Mouse (Mus musculus) midbrain, embryonic 15.5 days (tissue): Measurements from ENCODE around the gene Rbks. TPM values are rescaled to one million over a fixed set of nuclear protein-coding genes. Genes with fewer than 3 reads are reported as not detected.
A peak's percentile ranks its signal among the peaks of the same experiment; 100 is the strongest.
"Not testable (repeated sequence)": the region's sequence is repeated elsewhere in the genome, so short reads cannot be mapped to it uniquely, and the experiment has no call there.

Source experiments
- ATAC-seq: fragments of 200-750 bp; cut with Nextera tagmentation; replicated peaks from 2 replicates; pipeline ENCODE4 v1.8.0; 2017; ENCODE audit warnings: moderate TSS enrichment
- H3K27ac ChIP-seq: fragments of 300-500 bp; sonication (generic); 2 replicates; pipeline ENCODE4 v1.5.1; 2015; ENCODE audit warnings: mild to moderate bottlenecking, inconsistent platforms
- H3K27me3 ChIP-seq: fragments of 300-500 bp; sonication (generic); replicated peaks from 2 replicates; pipeline ENCODE4 v1.6.1; 2015; ENCODE audit warnings: inconsistent platforms
- H3K36me3 ChIP-seq: fragments of 300-500 bp; sonication (generic); replicated peaks from 2 replicates; pipeline ENCODE4 v1.6.1; 2015; ENCODE audit warnings: inconsistent platforms
- H3K4me1 ChIP-seq: fragments of 300-500 bp; sonication (generic); 2 replicates; pipeline ENCODE4 v1.6.1; 2015; ENCODE audit warnings: inconsistent platforms
- H3K4me2 ChIP-seq: fragments of 300-500 bp; sonication (generic); 2 replicates; pipeline ENCODE4 v1.6.1; 2015; ENCODE audit warnings: inconsistent platforms, mild to moderate bottlenecking, moderate library complexity
- H3K4me3 ChIP-seq: fragments of 300-500 bp; sonication (generic); 2 replicates; pipeline ENCODE4 v1.5.1; 2015; ENCODE audit warnings: mild to moderate bottlenecking, inconsistent platforms
- H3K9ac ChIP-seq: fragments of 300-500 bp; sonication (generic); 2 replicates; pipeline ENCODE4 v1.6.1; 2015; ENCODE audit warnings: mild to moderate bottlenecking, inconsistent platforms
- H3K9me3 ChIP-seq: fragments of 300-500 bp; sonication (generic); 2 replicates; pipeline ENCODE4 v1.6.1; 2016; ENCODE audit warnings: inconsistent platforms
- WGBS: fragments of 180-500 bp; shearing (Covaris S2); methylation state at CpG from one replicate; pipeline ENCODE4 v1.1.7; 2015; ENCODE audit warnings: mixed read lengths; 5-methylcytosine and 5-hydroxymethylcytosine counted together
- polyA plus RNA-seq: library from polyadenylated mRNA; unstranded; fragments of >200 nt; fragmentation: Nextera tagmentation; extraction: Ambion mirVana; gene quantifications from 2 replicates; pipeline ENCODE4 v1.2.1, GENCODE M21; 2015

The Rbks gene
- polyA plus RNA-seq, 1 experiment from 2014 or later, result 1.7 TPM

GRCm38 (mm10) chr5:31636636-31637253 is 60.7 kb downstream of the Rbks start:
- Histone ChIP-seq H3K27me3 (no peaks in the 10 kb centered on the region), H3K36me3 (no peaks in the 10 kb centered on the region), H3K4me3 (no peak overlapping the region), H3K4me1 (no peaks in the 10 kb centered on the region), H3K9ac (no peak overlapping the region), H3K4me2 (no peak overlapping the region), H3K27ac (no peak overlapping the region), H3K9me3 (no peaks in the 10 kb centered on the region)
- ATAC-seq, result no peak
- WGBS, result 38% methylated on average over 9 of the region's 9 CpGs

DNA sequence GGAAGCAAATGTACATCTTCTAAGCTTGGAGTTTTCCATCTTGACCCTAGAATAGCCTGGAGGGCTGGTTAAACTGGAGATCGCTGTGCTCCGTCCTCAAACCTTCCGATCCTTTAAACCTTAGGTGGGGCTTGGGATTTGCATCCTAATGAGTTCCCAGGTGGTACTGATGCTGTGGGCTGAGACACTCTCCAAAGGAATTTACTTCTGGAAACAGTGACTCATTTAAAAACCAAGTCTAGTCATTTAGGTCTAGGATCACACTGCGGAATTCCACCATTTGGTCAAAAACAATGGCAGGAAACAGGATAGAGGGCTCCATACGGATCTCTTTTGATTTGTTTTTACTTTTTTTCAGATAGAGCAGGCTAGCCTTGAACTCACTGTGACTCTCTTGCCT is 62.7 kb downstream of the Rbks start:
- H3K36me3 ChIP-seq, result no peaks in the 10 kb centered on the region
- no peaks in the 10 kb centered on the region for H3K27me3 ChIP-seq
- no peaks in the 10 kb centered on the region for H3K9me3 ChIP-seq
- WGBS, result 45% methylated on average over 5 of the region's 5 CpGs
- no peaks in the 10 kb centered on the region for H3K4me1 ChIP-seq
- no peak overlapping the region for H3K4me3 ChIP-seq
- no peak for ATAC-seq
- no peak overlapping the region for H3K27ac ChIP-seq
- no peak overlapping the region for H3K9ac ChIP-seq
- H3K4me2 ChIP-seq, result no peak overlapping the region

GRCm38 (mm10) chr5:31634161-31634560 is 63.3 kb downstream of the Rbks start:
- Histone ChIP-seq H3K4me2 (no peak overlapping the region), H3K9ac (no peak overlapping the region), H3K9me3 (no peaks in the 10 kb centered on the region), H3K36me3 (no peaks in the 10 kb centered on the region), H3K27ac (no peak overlapping the region), H3K27me3 (no peaks in the 10 kb centered on the region), H3K4me3 (no peak overlapping the region), H3K4me1 (no peaks in the 10 kb centered on the region)
- ATAC-seq, result no peak
- 63% methylated on average over 4 of the region's 4 CpGs for WGBS

- H3K36me3 ChIP-seq, H3K9me3 ChIP-seq, H3K9ac ChIP-seq, H3K4me2 ChIP-seq, H3K4me3 ChIP-seq, H3K27ac ChIP-seq, ATAC-seq, H3K4me1 ChIP-seq, H3K27me3 ChIP-seq: not testable (repeated sequence)
- 98% methylated on average over 4 of the region's 4 CpGs for WGBS
These were observed 66.3 kb downstream of the Rbks start for GRCm38 (mm10) chr5:31631169-31631568.

DNA sequence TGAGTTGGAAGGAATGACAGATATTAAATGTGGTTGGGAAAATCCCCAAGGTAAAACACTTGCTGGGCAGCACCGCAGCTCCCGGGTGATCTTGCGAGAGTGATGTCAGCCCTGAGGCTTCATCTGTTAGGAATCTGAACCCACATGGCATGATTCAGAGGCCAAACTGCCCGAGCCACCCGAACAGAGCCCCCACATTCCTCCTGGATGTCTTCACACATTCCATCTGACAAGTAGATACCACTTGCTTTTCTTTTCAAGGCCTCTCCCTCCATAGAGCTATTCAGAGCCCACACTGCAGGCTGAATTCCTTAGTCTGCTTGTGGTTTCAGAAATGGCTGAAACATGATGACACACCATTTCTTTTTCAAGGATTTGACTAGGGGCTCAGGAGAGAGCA is 67.4 kb downstream of the Rbks start:
- H3K9me3 ChIP-seq, result no peaks in the 10 kb centered on the region
- ATAC-seq, result no peak
- no peak overlapping the region for H3K4me3 ChIP-seq
- no peaks in the 10 kb centered on the region for H3K36me3 ChIP-seq
- no peaks in the 10 kb centered on the region for H3K4me1 ChIP-seq
- no peak overlapping the region for H3K27ac ChIP-seq
- WGBS, result 65% methylated on average over 5 of the region's 5 CpGs
- no peaks in the 10 kb centered on the region for H3K27me3 ChIP-seq
- no peak overlapping the region for H3K9ac ChIP-seq
- no peak overlapping the region for H3K4me2 ChIP-seq

DNA sequence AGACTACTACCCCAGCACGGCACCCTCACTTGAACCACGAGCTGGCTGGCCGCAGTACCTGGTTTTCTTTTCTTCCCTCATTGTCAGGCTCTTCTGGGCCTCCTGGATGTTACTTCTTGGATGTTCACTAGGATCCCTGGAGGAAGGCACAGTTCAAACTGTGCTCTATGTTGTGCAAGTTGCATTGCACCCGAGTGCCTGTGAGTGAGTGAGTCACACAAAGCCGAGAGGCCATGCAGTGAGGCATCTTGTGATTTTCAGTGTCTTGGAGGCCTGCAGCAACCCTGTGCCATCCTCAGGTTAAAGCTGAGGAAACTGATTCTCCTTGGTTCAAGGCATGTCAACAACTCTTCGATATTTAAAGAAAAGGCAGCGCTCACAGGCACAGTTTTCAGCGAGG is 68.9 kb downstream of the Rbks start:
- Histone ChIP-seq H3K9ac (no peak overlapping the region), H3K9me3 (no peaks in the 10 kb centered on the region), H3K4me2 (no peak overlapping the region), H3K27ac (no peak overlapping the region), H3K4me1 (no peaks in the 10 kb centered on the region), H3K4me3 (no peak overlapping the region), H3K27me3 (no peaks in the 10 kb centered on the region), H3K36me3 (no peaks in the 10 kb centered on the region)
- ATAC-seq, result no peak
- 93% methylated on average over 8 of the region's 8 CpGs for WGBS

GRCm38 (mm10) chr5:31627562-31628526 is 69.6 kb downstream of the Rbks start:
- no peak overlapping the region for H3K9ac ChIP-seq
- no peaks in the 10 kb centered on the region for H3K4me1 ChIP-seq
- no peaks in the 10 kb centered on the region for H3K9me3 ChIP-seq
- no peak overlapping the region for H3K27ac ChIP-seq
- H3K4me3 ChIP-seq, result no peak overlapping the region
- WGBS, result 83% methylated on average over 9 of the region's 9 CpGs
- H3K36me3 ChIP-seq, result no peaks in the 10 kb centered on the region
- H3K27me3 ChIP-seq, result no peaks in the 10 kb centered on the region
- H3K4me2 ChIP-seq, result no peak overlapping the region
- ATAC-seq, result no peak

DNA sequence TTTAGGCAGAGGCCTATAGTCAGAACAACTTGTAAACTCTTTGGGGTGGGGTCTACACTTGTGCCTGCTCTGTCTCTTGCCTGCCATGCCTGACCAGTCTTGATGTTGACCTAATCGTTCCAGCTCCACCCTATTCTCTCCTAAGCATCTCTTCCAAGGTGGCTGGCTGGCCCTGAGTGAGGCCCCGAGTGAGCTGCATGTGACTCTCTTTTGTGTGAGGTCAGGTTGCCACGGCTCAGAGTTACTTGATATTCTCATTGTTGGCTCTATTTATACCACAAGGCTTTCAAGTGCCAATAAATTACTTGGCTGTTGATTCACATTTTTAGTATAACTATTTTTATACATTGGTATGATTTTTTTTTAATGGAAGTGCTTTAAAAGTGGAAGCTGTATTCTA is 70.3 kb downstream of the Rbks start:
- ATAC-seq, result no peak
- H3K9ac ChIP-seq, result no peak overlapping the region
- no peak overlapping the region for H3K27ac ChIP-seq
- peaks cover 5% of the 10 kb centered on the region; the same call in 1 of the 2 replicates for H3K36me3 ChIP-seq
- no peak overlapping the region for H3K4me2 ChIP-seq
- no peaks in the 10 kb centered on the region for H3K9me3 ChIP-seq
- H3K27me3 ChIP-seq, result no peaks in the 10 kb centered on the region
- H3K4me3 ChIP-seq, result no peak overlapping the region
- no peaks in the 10 kb centered on the region for H3K4me1 ChIP-seq
- WGBS, result 43% methylated on average over 3 of the region's 3 CpGs

DNA sequence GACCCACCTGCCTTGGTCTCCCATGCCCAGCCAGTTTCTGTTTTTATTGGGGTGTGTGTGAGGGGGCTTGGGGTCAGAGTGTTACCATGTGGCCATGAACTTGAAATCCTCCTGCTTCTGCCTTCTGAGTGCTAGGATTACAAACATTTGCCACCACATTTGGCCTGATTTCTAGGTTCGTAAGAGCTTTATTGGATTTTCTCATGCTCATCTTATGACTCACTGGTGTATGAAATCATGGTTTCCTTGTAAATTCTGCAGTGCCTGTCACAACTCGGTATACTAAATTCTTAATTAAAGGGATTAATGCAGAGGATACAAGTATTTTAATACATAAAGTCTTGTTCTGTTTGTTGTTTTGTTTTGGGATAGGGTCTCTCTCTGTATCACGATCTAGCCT is 77.1 kb downstream of the Rbks start:
- Histone ChIP-seq H3K27me3 (no peaks in the 10 kb centered on the region), H3K9ac (no peak overlapping the region), H3K36me3 (peaks cover 12% of the 10 kb centered on the region; the same call in 1 of the 2 replicates), H3K27ac (no peak overlapping the region), H3K4me1 (peaks cover 3% of the 10 kb centered on the region; the same call in 1 of the 2 replicates), H3K4me2 (no peak overlapping the region), H3K4me3 (no peak overlapping the region), H3K9me3 (no peaks in the 10 kb centered on the region)
- ATAC-seq, result no peak
- 95% methylated on average over 3 of the region's 3 CpGs for WGBS

DNA sequence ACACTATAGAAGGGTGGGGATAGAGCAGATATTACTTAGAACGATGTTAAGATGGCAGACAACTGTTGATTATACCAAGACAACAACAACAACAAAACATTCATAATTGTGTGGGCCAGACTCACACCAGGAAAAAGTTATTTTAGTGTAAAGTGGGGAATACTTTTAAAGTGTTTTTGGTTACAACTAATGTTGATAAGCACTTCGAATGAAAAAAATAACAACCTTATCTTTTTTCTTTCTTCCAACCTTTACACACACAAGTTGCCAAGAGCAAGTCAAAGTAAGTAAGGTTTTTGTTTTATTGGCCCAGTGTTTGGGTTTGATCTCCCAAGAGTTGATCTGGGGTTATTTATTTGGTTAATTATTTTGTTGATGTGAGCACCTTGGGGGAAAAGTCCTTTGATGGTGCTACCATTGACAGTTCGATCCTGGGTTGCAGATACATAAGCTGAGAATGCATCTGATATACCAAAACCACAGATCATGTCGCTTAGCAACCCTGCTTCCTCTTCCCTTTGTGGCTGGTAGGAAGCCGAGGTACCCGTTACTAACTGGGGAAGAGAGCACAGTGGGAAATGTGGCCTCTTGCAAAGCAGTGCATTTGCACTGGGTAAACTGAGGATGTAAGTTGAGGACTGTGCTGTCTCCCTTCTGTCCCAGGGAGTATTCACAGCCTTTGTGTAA is 82.9 kb downstream of the Rbks start:
- Histone ChIP-seq H3K4me3 (peak overlapping the region; percentile 79), H3K4me1 (peaks cover 15% of the 10 kb centered on the region), H3K27me3 (no peaks in the 10 kb centered on the region), H3K4me2 (peak overlapping the region; percentile 49), H3K9me3 (no peaks in the 10 kb centered on the region), H3K9ac (peak overlapping the region; percentile 83), H3K36me3 (peaks cover 7% of the 10 kb centered on the region; the same call in 1 of the 2 replicates), H3K27ac (peak overlapping the region; percentile 88; the same call in 1 of the 2 replicates)
- ATAC-seq, result no peak
- WGBS, result 47% methylated on average over 6 of the region's 6 CpGs

- Histone ChIP-seq H3K27me3 (no peaks in the 10 kb centered on the region), H3K27ac (peak overlapping the region; percentile 88), H3K4me2 (peak overlapping the region; percentile 49), H3K36me3 (peaks cover 7% of the 10 kb centered on the region; the same call in 1 of the 2 replicates), H3K9ac (peak overlapping the region; percentile 83), H3K4me1 (peaks cover 15% of the 10 kb centered on the region), H3K9me3 (no peaks in the 10 kb centered on the region), H3K4me3 (peak overlapping the region; percentile 79)
- under 1% methylated on average over 37 of the region's 37 CpGs for WGBS
- ATAC-seq, result peak; percentile 99
These were observed 83.6 kb downstream of the Rbks start for GRCm38 (mm10) chr5:31613852-31614286.

- Histone ChIP-seq H3K9me3 (no peaks in the 10 kb centered on the region), H3K27ac (no peak overlapping the region), H3K9ac (no peak overlapping the region), H3K36me3 (no peaks in the 10 kb centered on the region), H3K27me3 (no peaks in the 10 kb centered on the region), H3K4me3 (no peak overlapping the region), H3K4me2 (no peak overlapping the region), H3K4me1 (peaks cover 15% of the 10 kb centered on the region)
- no peak for ATAC-seq
- WGBS, result 92% methylated on average over 1 of the region's 1 CpGs
These were observed 86.2 kb downstream of the Rbks start for GRCm38 (mm10) chr5:31611186-31611585.
